Mouse (Mus musculus): Measurements from ENCODE around the gene Polr1a. TPM values are rescaled to one million over a fixed set of nuclear protein-coding genes. Genes with fewer than 3 reads are reported as not detected.
"Not testable (repeated sequence)": the region's sequence is repeated elsewhere in the genome, so short reads cannot be mapped to it uniquely, and the experiment has no call there.

The Polr1a gene
- total RNA-seq (2021) = 10 to 100 TPM; 31.3 to 35.4 TPM
- long read RNA-seq, experiment 1, full-length matches to known transcripts = 2 of 15 reads
- long read RNA-seq, experiment 1, partial matches to known transcripts = 10 of 15 reads
- long read RNA-seq, experiment 1, other reads (novel, unspliced or antisense) = 3 of 15 reads
- long read RNA-seq, experiment 2, partial matches to known transcripts = 4 of 6 reads
- long read RNA-seq, experiment 2, other reads (novel, unspliced or antisense) = 2 of 6 reads

DNA sequence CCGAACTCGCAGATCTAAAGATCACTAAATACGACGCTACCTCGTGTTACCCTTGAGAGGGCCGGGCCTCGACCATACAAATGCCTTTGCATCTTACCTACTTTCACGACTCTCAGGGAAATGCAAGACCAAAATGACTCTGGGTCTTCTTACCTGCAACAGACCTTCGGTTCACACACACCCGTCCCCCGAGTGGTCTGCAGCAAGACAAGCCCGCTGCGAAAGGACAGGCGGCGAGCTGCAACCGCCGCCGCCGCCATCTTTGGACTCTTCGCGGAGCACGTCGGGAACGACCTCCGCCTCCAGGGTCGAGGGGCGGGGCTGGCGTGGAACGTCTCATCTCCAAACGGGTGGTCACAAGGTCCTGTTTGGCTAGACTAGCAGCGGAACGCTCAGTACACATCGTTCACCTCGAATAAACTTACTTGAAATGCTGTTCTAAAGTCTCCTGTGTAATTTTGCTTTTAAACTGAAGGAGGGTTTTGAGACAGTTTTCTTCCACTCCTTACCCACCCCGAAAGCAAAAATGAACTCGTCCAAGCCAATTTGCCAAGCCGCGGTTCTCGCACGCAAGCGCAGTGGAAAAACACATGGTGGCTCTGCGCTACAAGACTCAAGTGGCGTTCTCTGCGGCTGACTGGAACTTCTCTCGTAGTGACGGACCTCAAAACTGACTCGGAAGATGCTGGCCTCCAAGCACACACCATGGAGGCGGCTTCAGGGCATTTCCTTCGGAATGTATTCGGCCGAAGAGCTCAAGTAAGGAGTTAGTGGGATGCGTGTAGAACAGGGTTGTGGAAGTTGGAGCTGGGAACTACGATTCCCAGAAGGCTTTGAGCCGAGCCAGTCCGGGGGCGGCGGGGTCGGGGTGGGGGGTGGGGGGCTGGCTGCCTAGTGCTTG is at the start of gene Polr1a, which contains the start of gene Ptcd3:
Gene Polr1a, plus strand, starts transcription at position 573 of the 901 bp plus-strand sequence.
Gene Ptcd3, minus strand, starts transcription at position 270 of the 901 bp plus-strand sequence.
- peak; percentile 93 for DNase-seq
- intact Hi-C loops (cut with DNase I; ENCODE audit: low total_unique reads) = no loop called here

- intact Hi-C loops (cut with DNase I; ENCODE audit: low total_unique reads) = no loop called here
Observed at GRCm38 (mm10) chr6:71867751-71868150, 41.1 kb upstream of the Polr1a start.

GRCm38 (mm10) chr6:71868809-71869208 is 40.0 kb upstream of the Polr1a start:
- no peak for DNase-seq

More at GRCm38 (mm10) chr6:71867751-71868150, 41.1 kb upstream of the Polr1a start:
- DNase-seq = no peak

DNA sequence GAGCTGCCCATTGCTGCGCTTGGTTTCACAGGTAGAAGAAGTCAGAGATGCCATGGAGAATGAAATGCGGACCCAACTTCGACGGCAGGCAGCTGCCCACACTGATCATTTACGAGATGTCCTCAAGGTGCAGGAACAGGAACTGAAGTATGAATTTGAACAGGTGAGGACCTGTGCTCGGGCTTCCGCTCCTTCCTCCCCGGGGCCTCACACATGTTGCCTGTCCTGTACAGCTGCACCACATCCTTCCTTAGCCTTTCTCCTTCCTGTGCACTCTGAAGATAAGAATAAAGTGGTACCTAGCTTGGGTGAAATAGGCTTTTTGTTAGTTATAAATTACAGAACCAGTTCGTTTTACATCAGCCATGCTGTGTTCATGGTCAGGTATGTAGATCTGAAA is 37.5 kb upstream of the Polr1a start:
- intact Hi-C loops (cut with DNase I; ENCODE audit: low total_unique reads) = no loop called here
- DNase-seq = no peak

More at GRCm38 (mm10) chr6:71868809-71869208, 40.0 kb upstream of the Polr1a start:
- intact Hi-C loops (cut with DNase I; ENCODE audit: low total_unique reads) = no loop called here

- intact Hi-C loops (cut with DNase I; ENCODE audit: low total_unique reads) = no loop called here
- no peak for DNase-seq
Observed at GRCm38 (mm10) chr6:71877965-71878760, 30.7 kb upstream of the Polr1a start.

GRCm38 (mm10) chr6:71893263-71893662 is 15.6 kb upstream of the Polr1a start:
- no peak for DNase-seq
- intact Hi-C loops (cut with DNase I; ENCODE audit: low total_unique reads) = no loop called here

DNA sequence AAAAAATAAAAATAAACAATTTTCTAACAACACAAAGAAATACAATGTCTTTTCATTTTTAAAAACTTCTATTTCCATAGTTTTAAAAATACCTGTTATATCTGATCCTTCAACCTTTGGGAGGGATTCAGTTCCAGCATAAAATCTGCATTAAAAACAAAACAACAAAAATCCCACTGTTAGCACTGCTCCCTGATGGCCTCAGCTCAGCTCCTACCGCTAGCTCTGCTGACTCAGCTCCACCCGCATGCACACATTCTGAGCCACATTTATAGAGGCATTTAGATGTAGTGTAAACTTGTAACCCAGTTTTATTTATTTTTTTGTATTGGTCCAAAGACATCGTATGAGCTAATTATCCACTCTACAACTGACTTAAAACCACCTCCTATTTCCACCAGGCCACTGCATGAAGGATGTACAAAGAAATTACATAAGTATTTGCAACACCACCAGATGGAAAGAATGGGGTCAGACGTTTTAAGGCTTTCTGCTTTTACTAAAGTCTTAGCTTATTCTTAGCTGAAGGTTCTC is 1.1 kb upstream of the Polr1a start:
- no peak for DNase-seq
- intact Hi-C loops (cut with DNase I; ENCODE audit: low total_unique reads) = no loop called here

DNA sequence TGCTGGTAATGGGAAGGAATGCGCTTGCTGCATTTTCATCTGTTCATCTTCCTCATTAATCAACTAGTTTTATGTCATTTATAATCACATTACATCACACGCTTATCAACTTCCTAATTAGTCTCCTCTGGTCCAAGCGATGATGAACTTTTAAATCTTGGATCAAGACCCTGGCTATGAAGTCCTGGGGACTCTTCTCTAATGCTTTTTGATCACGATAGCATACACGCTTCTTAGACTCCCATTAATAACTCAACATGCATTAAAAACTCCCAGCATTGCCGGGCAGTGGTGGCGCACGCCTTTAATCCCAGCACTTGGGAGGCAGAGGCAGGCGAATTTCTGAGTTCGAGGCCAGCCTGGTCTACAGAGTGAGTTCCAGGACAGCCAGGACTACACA is 531 bp downstream of the Polr1a start:
- intact Hi-C loops (cut with DNase I; ENCODE audit: low total_unique reads) = no loop called here
- DNase-seq = no peak

- intact Hi-C loops (cut with DNase I; ENCODE audit: low total_unique reads) = no loop called here
- no peak for DNase-seq
Observed at GRCm38 (mm10) chr6:71909840-71910239, 987 bp downstream of the Polr1a start.

DNA sequence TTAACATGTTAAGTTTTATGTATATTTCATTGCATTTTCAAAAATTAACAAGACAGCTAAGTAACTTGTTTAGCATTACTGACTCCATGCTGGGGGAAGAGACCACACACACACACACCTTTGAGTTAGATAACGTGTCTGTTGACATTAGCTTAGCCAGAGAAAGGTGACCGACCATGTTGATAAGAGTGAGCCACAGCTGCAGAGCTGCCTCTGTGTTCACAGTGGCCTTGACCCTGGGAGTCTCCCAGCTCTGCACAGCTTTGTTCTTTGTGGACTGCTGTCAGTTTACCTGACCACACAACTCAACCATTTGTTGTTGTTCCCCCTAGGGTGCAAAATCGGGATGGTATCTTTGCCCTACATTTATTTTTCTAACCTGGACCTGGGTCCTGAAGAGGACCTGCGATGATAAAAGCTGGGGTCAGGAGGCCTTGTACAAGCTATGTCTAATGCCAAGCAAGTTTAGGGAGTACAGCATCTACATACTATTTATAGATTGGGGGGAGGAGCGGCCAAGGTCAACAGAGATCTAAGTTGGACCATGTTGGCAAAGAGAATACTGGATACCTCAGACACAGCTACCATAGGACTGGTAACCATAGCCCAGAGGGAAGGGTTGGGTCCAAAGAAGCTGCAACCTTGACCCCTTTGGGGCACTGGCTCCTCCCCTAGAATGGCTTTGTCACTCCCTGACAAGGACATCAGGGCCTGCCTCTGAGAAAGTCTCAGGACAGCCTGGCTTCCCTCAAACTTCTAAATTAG is 3.0 kb downstream of the Polr1a start:
- no peak for DNase-seq
- intact Hi-C loops (cut with DNase I; ENCODE audit: low total_unique reads) = no loop called here

DNA sequence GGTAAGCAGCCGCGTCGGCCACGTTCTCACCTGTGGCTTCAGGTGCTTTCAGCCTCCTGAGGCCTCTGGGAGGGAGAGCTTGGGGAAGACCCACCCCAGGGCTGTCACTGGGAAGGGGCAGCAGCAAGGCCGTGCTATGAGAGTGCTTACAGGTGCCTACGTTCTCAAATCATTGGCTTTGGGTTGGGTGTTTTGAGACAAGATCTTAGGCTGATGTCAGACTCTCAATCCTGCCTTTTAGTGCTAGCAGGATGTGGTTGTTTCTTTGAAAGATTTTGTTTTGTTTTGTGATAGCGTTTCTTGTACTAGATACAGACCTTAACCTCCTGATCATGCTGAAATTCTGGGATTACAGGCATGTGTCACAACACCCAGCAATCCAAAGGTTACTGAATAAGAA is 11.9 kb downstream of the Polr1a start:
- no peak for DNase-seq
- intact Hi-C loops (cut with DNase I; ENCODE audit: low total_unique reads) = no loop called here

DNA sequence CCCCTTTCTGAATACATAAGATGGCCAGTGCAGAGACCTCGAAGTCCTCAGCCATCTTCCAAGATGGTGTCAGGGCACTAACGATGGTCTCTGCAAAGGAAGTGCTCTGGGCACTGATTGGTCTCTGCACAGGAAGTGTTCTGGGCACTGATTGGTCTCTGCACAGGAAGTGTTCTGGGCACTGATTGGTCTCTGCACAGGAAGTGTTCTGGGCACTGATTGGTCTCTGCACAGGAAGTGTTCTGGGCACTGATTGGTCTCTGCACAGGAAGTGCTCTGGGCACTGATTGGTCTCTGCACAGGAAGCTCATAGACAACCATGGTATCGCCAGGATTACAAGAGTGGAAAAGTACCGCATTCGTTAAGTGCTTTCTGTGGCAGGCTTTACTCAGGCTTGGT is 16.4 kb downstream of the Polr1a start:
- DNase-seq; intact Hi-C loops (cut with DNase I; ENCODE audit: low total_unique reads): not testable (repeated sequence)

DNA sequence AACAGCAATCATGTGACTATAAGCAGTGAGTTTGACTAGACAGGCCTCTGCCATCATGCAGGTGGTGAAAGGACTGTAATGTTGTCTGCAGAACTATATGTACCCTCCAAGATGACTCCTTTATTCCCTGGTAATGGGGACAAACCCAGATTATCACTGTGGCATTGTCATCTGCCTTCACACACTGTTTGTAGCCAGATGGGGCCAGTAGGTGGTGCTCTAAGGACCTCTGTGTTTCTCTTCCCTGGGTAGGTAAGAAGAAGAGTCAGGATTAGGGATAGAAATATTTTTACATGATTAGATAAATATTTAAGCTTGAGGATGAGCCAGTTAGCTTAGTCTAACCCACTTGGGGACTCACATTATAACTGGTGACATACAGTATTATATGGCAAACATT is 19.1 kb downstream of the Polr1a start:
- intact Hi-C loops (cut with DNase I; ENCODE audit: low total_unique reads) = no loop called here
- peak; percentile 55 for DNase-seq

- intact Hi-C loops (cut with DNase I; ENCODE audit: low total_unique reads) = loop anchor here (5.0 kb wide), 1 partner anchor 237 kb away; no protein-coding TSS in a partner anchor
- no peak for DNase-seq
Observed at GRCm38 (mm10) chr6:71930053-71930452, 21.2 kb downstream of the Polr1a start.

GRCm38 (mm10) chr6:71930830-71931437 is 22.1 kb downstream of the Polr1a start:
- intact Hi-C loops (cut with DNase I; ENCODE audit: low total_unique reads) = loop anchor here (5.0 kb wide), 1 partner anchor 236 kb away; no protein-coding TSS in a partner anchor
- DNase-seq = no peak

DNA sequence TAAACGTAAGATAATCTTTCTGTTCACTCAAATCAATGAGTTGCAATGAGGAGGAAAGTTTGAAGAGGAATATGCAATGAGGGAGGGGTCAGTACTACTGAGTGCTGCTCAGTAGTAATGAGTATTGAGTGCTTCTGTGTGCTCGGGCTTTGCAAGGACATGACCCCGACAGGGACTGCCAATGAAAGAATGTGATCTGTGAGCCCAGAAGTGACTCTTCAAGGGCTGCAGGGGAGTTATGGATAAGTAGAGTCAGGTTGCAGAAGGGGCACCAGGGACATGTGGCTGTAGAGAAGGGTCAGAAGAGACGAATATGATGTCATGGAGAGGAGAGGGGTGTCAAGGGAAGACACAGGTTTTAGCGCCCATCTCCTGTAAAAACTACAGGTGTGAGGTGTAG is 23.5 kb downstream of the Polr1a start:
- intact Hi-C loops (cut with DNase I; ENCODE audit: low total_unique reads) = loop anchor here (5.0 kb wide), 1 partner anchor 235 kb away; no protein-coding TSS in a partner anchor
- DNase-seq = no peak

DNA sequence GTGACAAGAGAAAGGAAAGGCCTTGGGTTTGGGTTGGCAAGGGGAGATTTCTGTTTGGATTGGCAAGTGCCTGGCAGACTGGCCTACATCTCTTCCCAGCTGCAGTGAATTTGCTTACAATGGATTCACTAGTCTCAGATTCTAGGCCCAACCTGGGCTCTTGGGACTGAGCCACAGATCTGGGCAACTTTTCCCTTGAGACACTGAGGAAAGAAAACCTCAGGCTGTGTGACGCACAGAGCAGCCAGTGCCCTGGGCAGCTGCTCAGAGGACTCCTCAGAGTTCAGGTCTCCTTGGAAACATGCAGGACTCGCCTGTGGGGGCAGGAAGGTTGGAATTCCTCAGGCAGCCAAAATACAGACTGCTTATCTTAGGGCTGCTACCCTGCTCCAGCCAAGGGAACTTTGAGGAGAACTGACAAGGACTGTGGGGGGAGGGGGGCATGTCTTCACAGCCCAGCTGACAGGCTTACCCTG is 25.3 kb downstream of the Polr1a start:
- DNase-seq = peak; percentile 35
- intact Hi-C loops (cut with DNase I; ENCODE audit: low total_unique reads) = loop anchor here (5.0 kb wide), 1 partner anchor 233 kb away; no protein-coding TSS in a partner anchor

- intact Hi-C loops (cut with DNase I; ENCODE audit: low total_unique reads) = no loop called here
- DNase-seq = no peak
Observed at GRCm38 (mm10) chr6:71935737-71936136, 26.9 kb downstream of the Polr1a start.
